Mouse (Mus musculus) lung, adult 10 weeks (tissue): ENCODE results near the gene Smchd1. TPM values are rescaled to one million over a fixed set of nuclear protein-coding genes. Genes with fewer than 3 reads are reported as not detected.

Source experiments
- polyA plus RNA-seq: library from polyadenylated mRNA; stranded (reverse); fragments of 350-450 nt; fragmentation: Illumina TruSeq; extraction: RNeasy Lipid Tissue Mini Kit (QIAGEN cat#74804); gene quantifications from one replicate; pipeline ENCODE4 v1.2.3, GENCODE M21; 2014; ENCODE audit warnings: low read depth, low replicate concordance; ENCODE audit not compliant: insufficient read depth

Gene Smchd1
- polyA plus RNA-seq, result 16.6 TPM

DNA sequence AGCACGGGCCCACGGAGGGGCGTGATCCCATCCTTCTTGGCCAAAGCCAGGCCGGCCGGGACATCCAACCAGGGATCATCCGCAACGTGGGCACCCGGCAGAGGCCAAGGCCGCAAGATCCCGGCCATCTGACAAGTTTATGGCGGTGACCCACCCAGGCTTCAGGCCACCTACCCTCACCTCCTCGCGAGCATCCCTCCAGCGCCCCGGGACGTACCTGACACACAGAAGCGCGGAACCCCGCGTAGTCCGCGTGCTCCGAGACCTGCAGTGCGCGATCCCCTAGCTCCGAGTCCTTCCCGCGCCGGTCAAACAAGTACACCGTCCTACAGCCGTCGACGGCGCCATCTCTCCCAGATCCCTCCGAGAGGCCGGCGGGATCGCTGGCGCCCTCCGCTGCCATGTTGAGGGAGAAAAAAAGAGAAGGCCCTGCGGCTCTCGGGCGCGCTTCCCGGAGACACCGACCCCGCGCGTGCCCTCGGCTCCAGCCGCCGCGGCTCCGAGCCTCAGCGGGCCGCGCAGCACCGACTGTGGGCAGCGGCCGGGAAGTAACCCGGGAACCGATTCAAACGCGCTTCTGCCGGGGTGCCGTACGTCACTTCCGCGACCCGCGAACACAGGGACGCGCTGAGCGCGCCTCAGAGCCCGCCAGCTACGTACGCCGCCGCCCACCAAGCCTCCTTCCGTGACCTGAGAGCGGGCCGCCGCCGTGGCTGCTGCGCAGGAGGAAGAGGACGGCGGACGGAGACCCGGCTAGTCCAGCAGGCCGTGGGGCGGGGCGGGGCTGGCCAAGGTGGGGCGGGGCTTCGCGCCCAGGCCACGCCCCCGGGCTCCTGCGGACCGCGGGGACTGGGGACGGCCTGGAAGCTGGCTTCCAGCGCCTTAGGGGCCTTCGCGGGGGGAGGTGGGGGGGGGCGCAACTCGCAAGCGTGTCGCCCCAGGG lies at the start of gene Smchd1:
Smchd1 (minus strand) TSS at position 582 of the 943 bp plus-strand sequence.

DNA sequence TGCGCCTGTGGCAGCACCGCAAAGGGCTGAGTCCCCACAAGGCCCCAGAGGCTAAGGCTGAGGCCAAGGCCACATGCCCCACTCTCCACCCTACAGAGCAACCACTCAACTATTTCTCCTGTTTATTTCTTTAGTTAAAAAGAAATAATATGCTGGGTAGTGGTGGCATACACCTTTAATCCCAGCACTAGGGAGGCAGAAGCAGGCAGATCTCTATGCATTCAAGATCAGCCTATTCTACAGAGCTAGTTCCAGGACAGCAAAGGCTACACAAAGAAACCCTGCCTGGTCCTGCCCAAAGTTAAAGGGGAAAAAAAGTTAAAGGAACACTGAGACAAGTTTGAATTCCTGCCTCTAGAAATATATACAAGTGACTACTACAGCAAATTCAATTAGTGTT lies 15.3 kb downstream of the Smchd1 start, which contains the start of gene Gm4707:
Gm4707 (minus strand) TSS at position 101 of the 400 bp plus-strand sequence.

DNA sequence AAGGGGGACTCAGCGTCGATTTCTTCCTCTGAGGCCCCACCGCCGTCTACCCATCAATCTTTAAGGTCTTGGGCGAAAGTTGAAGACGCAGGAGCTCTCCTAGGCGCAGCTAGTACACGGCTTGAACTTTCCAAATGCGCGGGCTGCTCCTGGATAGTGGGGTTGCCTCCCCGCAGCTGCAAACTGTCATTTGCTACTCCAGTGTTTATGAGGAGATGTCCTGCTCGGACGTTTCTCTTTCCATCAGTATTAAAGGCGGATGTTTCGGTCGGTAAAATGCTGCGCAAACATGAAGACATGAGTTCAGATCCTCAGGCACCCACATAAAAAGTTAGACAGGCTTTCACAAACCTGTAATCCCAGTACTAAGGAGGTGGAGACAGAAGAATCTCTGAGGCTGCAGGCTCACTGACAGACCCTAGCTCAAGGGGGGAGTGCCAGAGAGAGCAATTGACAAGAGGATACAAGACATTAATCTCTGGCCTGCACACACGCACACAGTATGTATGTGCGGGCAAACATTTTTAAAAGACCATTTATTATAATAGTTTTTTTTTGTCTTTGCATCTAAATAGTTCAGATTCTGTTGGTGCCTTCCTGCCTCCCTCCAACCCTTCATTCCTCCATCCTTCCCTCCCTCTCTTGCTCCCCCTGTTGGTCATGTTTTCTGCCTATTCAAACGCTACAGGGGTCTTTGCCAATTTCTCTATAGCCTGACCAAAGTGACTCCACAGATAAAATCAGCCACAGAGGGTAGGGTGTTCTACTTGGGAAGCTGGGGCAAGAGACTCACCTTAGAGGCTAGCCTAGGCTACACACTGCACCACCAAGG lies 163.6 kb downstream of the Smchd1 start, which contains the start of gene Emilin2:
Emilin2 (minus strand) TSS at position 639 of the 832 bp plus-strand sequence.

Other genes starting within 250 kb of the Smchd1 start
- 7.4 TPM for gene Emilin2, start 163.4 kb downstream of the Smchd1 start, polyA plus RNA-seq
- gene Gm4707, start 15.4 kb downstream of the Smchd1 start, polyA plus RNA-seq, result not detected
- gene Ndc80, start 51.5 kb upstream of the Smchd1 start, polyA plus RNA-seq, result 1.00 TPM
- gene Spdya, start 76.7 kb upstream of the Smchd1 start, polyA plus RNA-seq, result 0.29 TPM
- 15.7 TPM for gene Wdr43, start 140.6 kb upstream of the Smchd1 start, polyA plus RNA-seq
- 9.2 TPM for gene Togaram2, start 197.9 kb upstream of the Smchd1 start, polyA plus RNA-seq